Mouse (Mus musculus) macrophage (primary cell): ENCODE results near the gene Zmynd10. TPM values are rescaled to one million over a fixed set of nuclear protein-coding genes. Genes with fewer than 3 reads are reported as not detected.
A peak's percentile ranks its signal among the peaks of the same experiment; 100 is the strongest.

Experiments used
- H3K27ac ChIP-seq: fragments of 350-480 bp; formaldehyde crosslinking; 2 replicates; pipeline ENCODE4 v1.9.0; 2021
- H3K36me3 ChIP-seq: fragments of 350-480 bp; formaldehyde crosslinking; 2 replicates; pipeline ENCODE4 v1.9.0; 2021; ENCODE audit errors: inconsistent target
- H3K4me3 ChIP-seq: fragments of 350-480 bp; formaldehyde crosslinking; 2 replicates; pipeline ENCODE4 v1.9.0; 2021; ENCODE audit errors: inconsistent target
- H3K79me2 ChIP-seq: fragments of 350-480 bp; formaldehyde crosslinking; 2 replicates; pipeline ENCODE4 v1.9.0; 2021; ENCODE audit errors: inconsistent target
- WGBS: methylation state at CpG from one replicate; pipeline ENCODE4 v1.1.7; 2026; ENCODE audit warnings: inconsistent platforms; ENCODE audit not compliant: missing documents; 5-methylcytosine and 5-hydroxymethylcytosine counted together
- polyA plus RNA-seq: library from polyadenylated mRNA; stranded (reverse); fragments of 250-400 nt; gene quantifications from 3 replicates; pipeline ENCODE4 v1.2.4, GENCODE M21; 2018; ENCODE audit warnings: inconsistent platforms

Zmynd10 gene
- polyA plus RNA-seq, 1 experiment from 2014 or later: not detected

GRCm38 (mm10) chr9:107544729-107545128 is 2.4 kb upstream of the Zmynd10 start:
- Histone ChIP-seq H3K4me3 (no peak overlapping the region), H3K27ac (no peak overlapping the region), H3K36me3 (peaks cover 17% of the 10 kb centered on the region), H3K79me2 (no peaks in the 10 kb centered on the region; the same call in 1 of the 2 replicates)
- 95% methylated on average over 12 of the region's 12 CpGs for WGBS

GRCm38 (mm10) chr9:107545199-107545598 is 1.9 kb upstream of the Zmynd10 start:
- Histone ChIP-seq H3K36me3 (peaks cover 15% of the 10 kb centered on the region), H3K4me3 (no peak overlapping the region), H3K27ac (no peak overlapping the region), H3K79me2 (no peaks in the 10 kb centered on the region; the same call in 1 of the 2 replicates)
- 90% methylated on average over 10 of the region's 10 CpGs for WGBS

- H3K27ac ChIP-seq: no peak overlapping the region
- peaks cover 15% of the 10 kb centered on the region for H3K36me3 ChIP-seq
- 23% methylated on average over 3 of the region's 3 CpGs for WGBS
- no peaks in the 10 kb centered on the region; the same call in 1 of the 2 replicates for H3K79me2 ChIP-seq
- H3K4me3 ChIP-seq: no peak overlapping the region
Measured at GRCm38 (mm10) chr9:107545602-107546001, 1.5 kb upstream of the Zmynd10 start.

- WGBS: 70% methylated on average over 5 of the region's 5 CpGs
- H3K27ac ChIP-seq: no peak overlapping the region
- no peak overlapping the region for H3K4me3 ChIP-seq
- peaks cover 15% of the 10 kb centered on the region for H3K36me3 ChIP-seq
- peaks cover 4% of the 10 kb centered on the region; the same call in 1 of the 2 replicates for H3K79me2 ChIP-seq
Measured at GRCm38 (mm10) chr9:107547957-107548356, 859 bp downstream of the Zmynd10 start.

GRCm38 (mm10) chr9:107548820-107549219 is 1.7 kb downstream of the Zmynd10 start:
- 97% methylated on average over 10 of the region's 10 CpGs for WGBS
- H3K36me3 ChIP-seq: peaks cover 14% of the 10 kb centered on the region

GRCm38 (mm10) chr9:107549297-107550074 is 2.4 kb downstream of the Zmynd10 start:
- peaks cover 14% of the 10 kb centered on the region for H3K79me2 ChIP-seq
- no peak overlapping the region for H3K4me3 ChIP-seq
- H3K36me3 ChIP-seq: peaks cover 7% of the 10 kb centered on the region
- WGBS: 96% methylated on average over 14 of the region's 20 CpGs
- H3K27ac ChIP-seq: no peak overlapping the region

More at GRCm38 (mm10) chr9:107548820-107549219, 1.7 kb downstream of the Zmynd10 start:
- H3K4me3 ChIP-seq: no peak overlapping the region
- no peak overlapping the region for H3K27ac ChIP-seq
- peaks cover 13% of the 10 kb centered on the region for H3K79me2 ChIP-seq

- WGBS: 72% methylated on average over 23 of the region's 23 CpGs
- no peaks in the 10 kb centered on the region for H3K36me3 ChIP-seq
- H3K27ac ChIP-seq: no peak overlapping the region
- H3K4me3 ChIP-seq: no peak overlapping the region
- H3K79me2 ChIP-seq: peaks cover 18% of the 10 kb centered on the region
Measured at GRCm38 (mm10) chr9:107550491-107551116, 3.5 kb downstream of the Zmynd10 start.

- WGBS: 7% methylated on average over 62 of the region's 63 CpGs
- Histone ChIP-seq H3K36me3 (no peaks in the 10 kb centered on the region), H3K4me3 (peak within 1 kb of the TSS; percentile 17; the same call in 1 of the 2 replicates), H3K27ac (peak within 1 kb of the TSS; percentile 19; the same call in 1 of the 2 replicates), H3K79me2 (peaks cover 25% of the 10 kb centered on the region)
Measured at GRCm38 (mm10) chr9:107551117-107551889, 4.2 kb downstream of the Zmynd10 start, which contains the start of gene Rassf1. Gene Rassf1 (plus strand): TSS chr9:107551555.

- Histone ChIP-seq H3K4me3 (peak overlapping the region; percentile 17; the same call in 1 of the 2 replicates), H3K79me2 (peaks cover 31% of the 10 kb centered on the region), H3K36me3 (peaks cover 2% of the 10 kb centered on the region; the same call in 1 of the 2 replicates), H3K27ac (peak overlapping the region; percentile 19; the same call in 1 of the 2 replicates)
- WGBS: 65% methylated on average over 8 of the region's 8 CpGs
Measured at GRCm38 (mm10) chr9:107551890-107552355, 4.8 kb downstream of the Zmynd10 start.

GRCm38 (mm10) chr9:107552690-107553393 is 5.7 kb downstream of the Zmynd10 start:
- Histone ChIP-seq H3K36me3 (peaks cover 11% of the 10 kb centered on the region), H3K27ac (no peak overlapping the region), H3K4me3 (peak overlapping the region; percentile 63; the same call in 1 of the 2 replicates), H3K79me2 (peaks cover 40% of the 10 kb centered on the region)
- WGBS: 89% methylated on average over 5 of the region's 5 CpGs

- H3K4me3 ChIP-seq: peak overlapping the region; percentile 63
- peak overlapping the region; percentile 62 for H3K27ac ChIP-seq
- WGBS: 7% methylated on average over 36 of the region's 37 CpGs
- peaks cover 49% of the 10 kb centered on the region for H3K79me2 ChIP-seq
- H3K36me3 ChIP-seq: peaks cover 20% of the 10 kb centered on the region
Measured at GRCm38 (mm10) chr9:107553541-107554318, 6.6 kb downstream of the Zmynd10 start.

- peak overlapping the region; percentile 79 for H3K4me3 ChIP-seq
- under 1% methylated on average over 52 of the region's 53 CpGs for WGBS
Measured at GRCm38 (mm10) chr9:107554319-107554825, 7.3 kb downstream of the Zmynd10 start.

GRCm38 (mm10) chr9:107555031-107555457 is 7.9 kb downstream of the Zmynd10 start:
- H3K79me2 ChIP-seq: peaks cover 62% of the 10 kb centered on the region
- H3K36me3 ChIP-seq: peaks cover 33% of the 10 kb centered on the region
- peak overlapping the region; percentile 79 for H3K4me3 ChIP-seq
- WGBS: under 1% methylated on average over 23 of the region's 23 CpGs
- H3K27ac ChIP-seq: peak overlapping the region; percentile 95

More at GRCm38 (mm10) chr9:107554319-107554825, 7.3 kb downstream of the Zmynd10 start:
- peaks cover 56% of the 10 kb centered on the region for H3K79me2 ChIP-seq
- H3K27ac ChIP-seq: peak overlapping the region; percentile 95
- peaks cover 26% of the 10 kb centered on the region for H3K36me3 ChIP-seq
